Mouse (Mus musculus): ENCODE measurements around the gene Saxo2.
A peak's percentile ranks its signal among the peaks of the same experiment; 100 is the strongest.

Gene Saxo2

GRCm38 (mm10) chr7:82648353-82649080 lies at the start of gene Saxo2, which contains the start of gene Efl1:
Saxo2 (minus strand) TSS chr7:82648528.
Efl1 (plus strand) TSS chr7:82648614.
- DNase-seq (ENCODE audit: low read depth): peak; percentile 98

DNA sequence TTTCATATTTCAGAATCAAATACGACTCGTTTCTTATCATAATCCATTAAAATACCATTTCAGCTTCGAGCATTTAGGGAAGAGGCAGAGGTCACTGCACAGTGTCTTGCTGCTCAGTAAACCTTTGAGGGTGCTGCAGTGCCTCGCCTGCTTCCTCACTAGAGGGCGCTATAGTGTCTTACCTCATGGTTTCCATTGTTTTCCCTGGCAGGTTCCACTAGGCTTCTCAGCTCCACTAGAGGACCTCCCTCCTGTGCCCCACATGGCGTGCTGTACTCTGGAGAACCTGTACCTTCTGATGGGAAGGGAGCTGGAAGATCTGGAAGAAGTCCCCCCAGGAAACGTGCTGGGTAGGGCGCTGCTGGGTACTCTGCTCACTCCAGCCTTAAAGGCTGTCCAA lies 49.3 kb upstream of the Saxo2 start:
- peak; percentile 58 for DNase-seq (ENCODE audit: low read depth)

- DNase-seq (ENCODE audit: low read depth): peak; percentile 26
Measured at GRCm38 (mm10) chr7:82691021-82691738, 42.9 kb upstream of the Saxo2 start.

DNA sequence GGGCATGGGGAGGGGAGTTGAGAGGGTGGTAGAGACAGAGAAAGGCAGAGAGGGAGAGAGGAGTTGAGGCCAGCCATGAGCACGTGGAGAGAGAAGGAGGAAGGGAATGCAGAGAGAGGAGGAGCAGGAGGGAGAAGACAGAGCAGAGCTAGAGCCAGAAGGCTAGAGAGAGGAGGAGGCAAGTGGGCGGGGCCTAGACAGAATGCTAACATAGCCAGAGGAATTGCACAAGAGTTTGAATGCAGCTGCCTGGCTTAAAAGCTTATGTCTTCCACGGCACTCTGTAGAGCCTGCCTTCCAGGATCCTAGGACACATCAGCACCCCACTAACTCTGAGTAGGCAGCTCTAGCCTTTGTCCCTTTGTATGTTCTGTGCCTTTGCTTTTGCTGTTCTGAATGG lies 40.4 kb upstream of the Saxo2 start:
- DNase-seq (ENCODE audit: low read depth): no peak

GRCm38 (mm10) chr7:82679901-82680300 lies 31.6 kb upstream of the Saxo2 start:
- no peak for DNase-seq (ENCODE audit: low read depth)

DNA sequence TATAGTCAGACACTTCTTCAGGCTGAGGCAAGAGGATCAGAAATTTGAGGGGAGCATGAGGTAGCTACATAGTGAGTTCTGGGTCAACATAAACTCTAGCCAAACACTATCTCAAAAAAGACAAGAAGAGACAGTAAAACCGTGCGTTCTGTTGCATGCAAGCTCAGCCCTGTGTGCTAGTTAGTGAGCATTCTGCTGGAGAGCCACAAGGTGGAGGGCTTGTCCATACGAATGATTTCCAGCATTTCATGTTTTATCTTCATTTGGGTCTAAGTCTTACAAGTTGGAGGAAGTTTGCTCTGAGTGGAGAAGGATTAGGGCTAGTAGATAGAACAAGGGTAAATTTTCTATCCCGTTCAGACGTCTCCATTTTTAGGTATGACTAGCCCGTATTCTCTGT lies 28.5 kb upstream of the Saxo2 start:
- no peak for DNase-seq (ENCODE audit: low read depth)

GRCm38 (mm10) chr7:82676001-82676400 lies 27.7 kb upstream of the Saxo2 start:
- no peak for DNase-seq (ENCODE audit: low read depth)

DNA sequence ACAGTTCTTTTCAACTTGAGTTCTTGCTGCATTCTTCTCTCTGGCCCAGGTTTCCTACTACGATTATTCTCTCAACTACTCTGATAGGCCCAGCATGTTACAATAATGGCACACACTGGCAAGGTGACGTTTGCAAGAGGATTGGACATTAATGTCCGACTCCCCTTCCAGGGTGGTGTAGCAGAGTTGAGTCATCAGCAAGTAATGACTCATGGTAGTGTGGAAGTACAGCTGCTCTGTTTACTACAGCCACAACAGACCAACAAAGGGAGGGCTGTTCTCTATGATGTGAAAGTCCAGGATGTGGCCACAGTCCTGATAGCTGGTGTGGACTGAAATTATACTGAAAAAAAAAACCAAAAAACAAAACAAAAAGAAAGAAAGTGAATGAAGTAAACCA lies 16.3 kb upstream of the Saxo2 start:
- no peak for DNase-seq (ENCODE audit: low read depth)

DNA sequence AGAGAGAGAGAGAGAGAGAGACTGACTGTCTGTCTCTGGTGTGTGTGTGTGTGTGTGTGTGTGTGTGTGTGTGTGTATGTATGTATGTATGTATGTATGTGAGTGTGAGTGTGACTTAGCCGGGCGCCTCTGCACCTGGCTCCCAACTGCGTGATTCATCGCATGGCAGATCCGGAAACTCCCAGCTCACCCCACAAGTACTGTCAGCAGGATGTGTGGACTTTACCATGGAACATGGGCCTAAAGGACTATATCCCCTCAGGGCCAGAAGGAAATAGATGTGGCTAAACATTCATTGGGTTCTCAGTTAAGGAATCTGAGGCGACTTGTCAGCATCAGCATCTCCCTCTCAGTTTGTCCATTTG lies 735 bp upstream of the Saxo2 start:
- DNase-seq (ENCODE audit: low read depth): peak; percentile 75

DNA sequence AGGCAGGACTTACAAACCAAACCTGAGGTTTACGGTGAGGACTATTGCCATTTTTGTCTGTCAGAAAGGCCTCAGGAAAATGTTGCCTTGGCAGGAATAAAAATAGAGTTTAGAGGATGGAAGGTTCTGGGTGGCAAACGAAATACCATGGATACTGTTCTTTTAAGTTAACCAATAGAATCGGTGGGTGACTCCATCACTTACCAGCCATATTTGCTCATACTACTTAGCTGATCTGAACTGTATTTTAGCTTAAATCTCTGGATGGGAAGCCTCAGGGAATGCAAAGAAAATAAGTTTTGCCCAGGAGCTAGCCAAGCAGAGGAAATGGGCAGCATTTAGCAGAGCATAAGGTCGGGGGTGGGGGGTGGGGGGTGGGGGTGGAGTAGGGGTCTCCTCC lies 419 bp downstream of the Saxo2 start:
- DNase-seq (ENCODE audit: low read depth): no peak

DNA sequence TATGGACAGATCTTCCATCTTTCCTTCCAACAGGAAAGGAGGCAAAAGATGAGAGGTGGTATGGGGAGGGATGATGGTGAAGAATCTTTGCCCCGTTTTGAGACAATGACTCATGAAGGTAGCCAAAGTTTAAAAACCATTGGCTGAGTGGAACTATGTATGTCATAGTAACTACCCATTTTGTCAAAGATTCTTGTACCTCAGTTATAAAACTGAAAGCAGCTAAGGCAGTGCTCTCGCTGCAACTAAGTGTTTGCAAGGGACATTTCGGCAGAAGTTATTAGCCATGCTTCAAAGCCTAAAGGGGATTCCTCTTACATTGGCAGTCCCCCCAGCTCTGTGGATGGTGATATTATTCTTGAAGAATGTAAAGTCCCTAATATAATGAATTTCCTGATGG lies 1.1 kb downstream of the Saxo2 start:
- DNase-seq (ENCODE audit: low read depth): peak; percentile 6

DNA sequence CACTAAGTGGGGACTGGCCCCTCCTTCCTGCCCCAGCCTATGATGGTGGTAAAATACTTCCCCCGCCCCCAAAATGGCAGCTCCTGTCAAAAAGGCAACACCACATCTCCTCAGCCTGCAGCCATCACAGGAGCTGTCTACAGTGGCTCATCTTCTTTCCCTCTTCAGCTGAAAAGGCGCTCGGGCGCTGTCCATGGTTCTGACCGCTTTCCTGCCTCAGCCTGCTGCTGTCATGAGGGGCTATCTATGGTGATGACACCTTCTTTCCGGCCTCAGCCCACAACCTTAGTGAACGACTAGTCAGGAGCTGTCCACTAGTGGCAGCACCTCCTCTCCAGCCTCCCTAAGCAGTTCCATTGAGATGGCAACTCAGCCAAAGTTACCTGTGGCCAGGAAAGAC lies 23.0 kb downstream of the Saxo2 start:
- DNase-seq (ENCODE audit: low read depth): peak; percentile 51

- DNase-seq (ENCODE audit: low read depth): no peak
Measured at GRCm38 (mm10) chr7:82609629-82610028, 38.7 kb downstream of the Saxo2 start.

GRCm38 (mm10) chr7:82605425-82605824 lies 42.9 kb downstream of the Saxo2 start:
- DNase-seq (ENCODE audit: low read depth): no peak

DNA sequence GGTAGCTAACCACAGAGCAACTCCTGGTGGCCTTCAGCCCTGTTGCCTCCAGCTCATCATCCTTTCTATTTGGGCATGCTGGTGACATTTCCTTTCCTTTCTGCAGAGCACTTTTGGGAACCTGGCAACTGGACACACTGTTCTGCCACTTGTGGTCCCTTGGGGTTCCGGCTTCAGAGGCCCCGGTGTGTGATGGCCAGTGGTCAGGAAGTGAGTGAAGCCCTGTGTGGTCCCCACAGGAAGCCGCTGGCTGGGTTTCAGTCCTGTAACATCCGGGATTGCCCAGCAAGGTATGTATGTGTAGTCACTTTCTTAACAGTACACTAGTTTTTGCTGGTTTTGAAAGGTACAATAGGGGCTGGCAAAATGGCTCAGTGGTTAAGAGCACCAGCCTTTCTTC lies 46.3 kb downstream of the Saxo2 start:
- no peak for DNase-seq (ENCODE audit: low read depth)

GRCm38 (mm10) chr7:82590931-82591330 lies 57.4 kb downstream of the Saxo2 start:
- DNase-seq (ENCODE audit: low read depth): no peak
